Mouse (Mus musculus): Measurements from ENCODE around the gene Timm8a2. TPM values are rescaled to one million over a fixed set of nuclear protein-coding genes. Genes with fewer than 3 reads are reported as not detected.

Timm8a2 gene
- polyA plus RNA-seq, 2 experiments: not detected

- Histone ChIP-seq H3K4me1 (replicated peaks; ENCODE audit: control insufficient read depth in 2 of 2, insufficient read depth in 2 of 2, low read length in 1 of 2) (no peaks in the 10 kb centered on the region), H3K4me2 (ENCODE audit: low read depth) (no peak overlapping the region), H3K4me3 (ENCODE audit: insufficient read depth in 1 of 2, low read depth in 2 of 2, low read length in 2 of 2) (no peak overlapping the region), H3K9me3 (ENCODE audit: control insufficient read depth, low read length) (no peaks in the 10 kb centered on the region), H3K27me3 (ENCODE audit: control insufficient read depth, insufficient read depth, low read length) (no peaks in the 10 kb centered on the region), H3K27ac (no peak overlapping the region), H3K36me3 (replicated peaks; ENCODE audit: control insufficient read depth, insufficient read depth, low read depth) (no peaks in the 10 kb centered on the region), H3K9ac (replicated peaks) (no peak overlapping the region)
- no peak for TF ChIP-seq EP300 (IDR thresholded peaks at IDR 0.05; ENCODE audit: low read depth)
- no peak for TF ChIP-seq CTCF (IDR thresholded peaks at IDR 0.05; ENCODE audit: low read depth)
- DNase-seq (ENCODE audit: low read depth in 3 of 3, low spot score in 3 of 3) (no peak), ATAC-seq (ENCODE audit: insufficient read depth) (no peak)
- 69% methylated on average over 9 of the region's 9 CpGs for WGBS (ENCODE audit: insufficient replicate concordance)
Measured at GRCm38 (mm10) chr14:122048816-122049215, 14.3 kb downstream of the Timm8a2 start.

GRCm38 (mm10) chr14:122052896-122053635, 18.6 kb downstream of the Timm8a2 start:
- ATAC-seq (ENCODE audit: insufficient read depth) (no peak), DNase-seq (ENCODE audit: low read depth in 3 of 3, low spot score in 3 of 3) (no peak)
- Histone ChIP-seq H3K9ac (replicated peaks) (no peak overlapping the region), H3K9me3 (ENCODE audit: control insufficient read depth, low read length) (no peaks in the 10 kb centered on the region), H3K27me3 (ENCODE audit: control insufficient read depth, insufficient read depth, low read length) (no peaks in the 10 kb centered on the region), H3K4me2 (ENCODE audit: low read depth) (no peak overlapping the region), H3K36me3 (replicated peaks; ENCODE audit: control insufficient read depth, insufficient read depth, low read depth) (no peaks in the 10 kb centered on the region), H3K27ac (no peak overlapping the region), H3K4me3 (ENCODE audit: insufficient read depth in 1 of 2, low read depth in 2 of 2, low read length in 2 of 2) (no peak overlapping the region), H3K4me1 (replicated peaks; ENCODE audit: control insufficient read depth in 2 of 2, insufficient read depth in 2 of 2, low read length in 1 of 2) (0 out of 4 replicates have a peak, but pooled peaks cover 0 to 7% of the 10 kb centered on the region in 2 experiments)
- 66% methylated on average over 9 of the region's 9 CpGs for WGBS (ENCODE audit: insufficient replicate concordance)
- TF ChIP-seq CTCF (IDR thresholded peaks at IDR 0.05; ENCODE audit: low read depth) (no peak), EP300 (IDR thresholded peaks at IDR 0.05; ENCODE audit: low read depth) (no peak)

- no peaks in the 10 kb centered on the region for H3K27me3 ChIP-seq (ENCODE audit: control insufficient read depth, insufficient read depth, low read length)
- peaks cover 0 to 9% of the 10 kb centered on the region in 2 experiments; a peak in 1 of 4 replicates for H3K4me1 ChIP-seq (replicated peaks; ENCODE audit: control insufficient read depth in 2 of 2, insufficient read depth in 2 of 2, low read length in 1 of 2)
- no peak overlapping the region for H3K4me3 ChIP-seq (ENCODE audit: insufficient read depth in 1 of 2, low read depth in 2 of 2, low read length in 2 of 2)
- no peak overlapping the region for H3K9ac ChIP-seq (replicated peaks)
- H3K9me3 ChIP-seq (ENCODE audit: control insufficient read depth, low read length): no peaks in the 10 kb centered on the region
- TF ChIP-seq EP300 (IDR thresholded peaks at IDR 0.05; ENCODE audit: low read depth): no peak
- no peak for TF ChIP-seq CTCF (IDR thresholded peaks at IDR 0.05; ENCODE audit: low read depth)
- H3K27ac ChIP-seq: no peak overlapping the region
- 55% methylated on average over 6 of the region's 6 CpGs for WGBS (ENCODE audit: insufficient replicate concordance)
- no peak for ATAC-seq (ENCODE audit: insufficient read depth)
- H3K4me2 ChIP-seq (ENCODE audit: low read depth): no peak overlapping the region
- no peaks in the 10 kb centered on the region for H3K36me3 ChIP-seq (replicated peaks; ENCODE audit: control insufficient read depth, insufficient read depth, low read depth)
- no peak for DNase-seq (ENCODE audit: low read depth in 3 of 3, low spot score in 3 of 3)
Measured at GRCm38 (mm10) chr14:122056871-122057270, 22.4 kb downstream of the Timm8a2 start.

- H3K36me3 ChIP-seq (replicated peaks; ENCODE audit: control insufficient read depth, insufficient read depth, low read depth): no peaks in the 10 kb centered on the region
- DNase-seq (ENCODE audit: low read depth in 3 of 3, low spot score in 3 of 3): no peak
- H3K27me3 ChIP-seq (ENCODE audit: control insufficient read depth, insufficient read depth, low read length): no peaks in the 10 kb centered on the region
- H3K9ac ChIP-seq (replicated peaks): no peak overlapping the region
- peaks cover 0 to 9% of the 10 kb centered on the region in 2 experiments; a peak in 1 of 4 replicates for H3K4me1 ChIP-seq (replicated peaks; ENCODE audit: control insufficient read depth in 2 of 2, insufficient read depth in 2 of 2, low read length in 1 of 2)
- no peaks in the 10 kb centered on the region for H3K9me3 ChIP-seq (ENCODE audit: control insufficient read depth, low read length)
- TF ChIP-seq EP300 (IDR thresholded peaks at IDR 0.05; ENCODE audit: low read depth): no peak
- no peak for TF ChIP-seq CTCF (IDR thresholded peaks at IDR 0.05; ENCODE audit: low read depth)
- WGBS (ENCODE audit: insufficient replicate concordance): 11% methylated on average over 2 of the region's 2 CpGs
- H3K27ac ChIP-seq: no peak overlapping the region
- ATAC-seq (ENCODE audit: insufficient read depth): no peak
- no peak overlapping the region for H3K4me3 ChIP-seq (ENCODE audit: insufficient read depth in 1 of 2, low read depth in 2 of 2, low read length in 2 of 2)
- H3K4me2 ChIP-seq (ENCODE audit: low read depth): no peak overlapping the region
Measured at GRCm38 (mm10) chr14:122057941-122058346, 23.5 kb downstream of the Timm8a2 start.

- peaks cover 0 to 9% of the 10 kb centered on the region in 2 experiments; a peak in 1 of 4 replicates for H3K4me1 ChIP-seq (replicated peaks; ENCODE audit: control insufficient read depth in 2 of 2, insufficient read depth in 2 of 2, low read length in 1 of 2)
- peak; percentile 96 for TF ChIP-seq CTCF (IDR thresholded peaks at IDR 0.05; ENCODE audit: low read depth)
- TF ChIP-seq EP300 (IDR thresholded peaks at IDR 0.05; ENCODE audit: low read depth): no peak
- H3K9me3 ChIP-seq (ENCODE audit: control insufficient read depth, low read length): no peaks in the 10 kb centered on the region
- no peaks in the 10 kb centered on the region for H3K36me3 ChIP-seq (replicated peaks; ENCODE audit: control insufficient read depth, insufficient read depth, low read depth)
- H3K27ac ChIP-seq: no peak overlapping the region
- ATAC-seq (ENCODE audit: insufficient read depth): peak; percentile 53; the same call in 1 of the 2 replicates
- no peak overlapping the region for H3K4me2 ChIP-seq (ENCODE audit: low read depth)
- no peak overlapping the region for H3K9ac ChIP-seq (replicated peaks)
- WGBS (ENCODE audit: insufficient replicate concordance): 2% methylated on average over 3 of the region's 3 CpGs
- no peaks in the 10 kb centered on the region for H3K27me3 ChIP-seq (ENCODE audit: control insufficient read depth, insufficient read depth, low read length)
- no peak overlapping the region for H3K4me3 ChIP-seq (ENCODE audit: insufficient read depth in 1 of 2, low read depth in 2 of 2, low read length in 2 of 2)
- peak; percentile 52 to 65 (median 53) for DNase-seq (ENCODE audit: low read depth in 3 of 3, low spot score in 3 of 3)
Measured at GRCm38 (mm10) chr14:122060642-122061041, 26.2 kb downstream of the Timm8a2 start.

All from liver, embryonic 14.5 days (tissue).